Mouse (Mus musculus): ENCODE measurements around the gene Enoph1.

- TF ChIP-seq CTCF (IDR thresholded peaks at IDR 0.05; ENCODE audit: insufficient read depth, low read depth, low read length) (no peak), POLR2A (IDR thresholded peaks at IDR 0.05; ENCODE audit: insufficient read depth, low read depth, low read length) (no peak)
Observed at GRCm38 (mm10) chr5:100041272-100041671, 1.5 kb downstream of the Enoph1 start.

All from olfactory bulb, adult 2 months (tissue).